Mouse (Mus musculus): ENCODE results near the gene Irx3.
A peak's percentile ranks its signal among the peaks of the same experiment; 100 is the strongest.

Irx3 gene

GRCm38 (mm10) chr8:91801839-91802238, at the start of gene Irx3:
Gene Irx3 (minus strand): TSS chr8:91802067.
- peak; percentile 40; the same call in 1 of the 2 replicates for ATAC-seq (ENCODE audit: insufficient number of reproducible peaks, low FRiP score, low TSS enrichment)

GRCm38 (mm10) chr8:91851359-91851758, 49.5 kb upstream of the Irx3 start:
- no peak for ATAC-seq (ENCODE audit: insufficient number of reproducible peaks, low FRiP score, low TSS enrichment)

DNA sequence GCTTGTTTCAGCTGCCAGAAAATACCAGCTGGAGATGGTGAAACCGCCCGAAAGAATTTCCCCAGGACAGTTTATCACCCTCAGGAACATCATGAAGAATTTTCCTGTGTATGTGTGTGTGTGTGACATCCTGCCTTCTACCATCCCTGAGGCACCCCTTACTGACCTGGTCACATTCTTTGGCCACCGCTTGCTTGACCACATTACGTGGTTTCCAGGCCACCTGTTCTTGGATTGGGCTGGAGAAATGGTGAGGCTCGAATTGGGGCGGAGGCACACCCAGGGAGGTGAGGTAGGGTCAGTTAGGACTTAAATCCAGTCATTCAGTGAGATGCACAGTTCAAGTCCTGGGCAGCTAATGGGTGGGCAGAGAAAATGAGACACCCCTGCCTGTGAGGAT, 48.1 kb upstream of the Irx3 start:
- no peak for ATAC-seq (ENCODE audit: insufficient number of reproducible peaks, low FRiP score, low TSS enrichment)

DNA sequence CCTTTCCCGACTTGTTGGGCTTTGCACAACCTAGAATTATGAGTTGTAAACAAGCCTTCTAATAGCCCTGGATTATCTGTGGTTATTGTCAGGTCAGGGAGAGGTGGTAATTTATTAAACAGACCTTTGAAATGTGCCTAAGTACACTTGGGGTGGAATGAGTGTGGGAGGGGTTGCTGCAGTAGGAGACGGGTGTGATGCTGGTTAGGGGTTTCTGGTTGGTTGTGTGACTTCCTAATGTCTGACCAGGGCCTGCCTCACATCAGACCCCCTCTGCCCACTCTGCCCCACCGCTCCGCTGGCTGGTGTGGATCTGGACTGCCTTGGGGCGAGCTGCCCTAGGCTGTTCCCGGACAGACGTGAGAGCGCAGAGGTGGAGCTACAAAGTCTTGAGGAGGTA, 47.7 kb upstream of the Irx3 start:
- ATAC-seq (ENCODE audit: insufficient number of reproducible peaks, low FRiP score, low TSS enrichment): no peak

GRCm38 (mm10) chr8:91845641-91846040, 43.8 kb upstream of the Irx3 start:
- no peak for ATAC-seq (ENCODE audit: insufficient number of reproducible peaks, low FRiP score, low TSS enrichment)

DNA sequence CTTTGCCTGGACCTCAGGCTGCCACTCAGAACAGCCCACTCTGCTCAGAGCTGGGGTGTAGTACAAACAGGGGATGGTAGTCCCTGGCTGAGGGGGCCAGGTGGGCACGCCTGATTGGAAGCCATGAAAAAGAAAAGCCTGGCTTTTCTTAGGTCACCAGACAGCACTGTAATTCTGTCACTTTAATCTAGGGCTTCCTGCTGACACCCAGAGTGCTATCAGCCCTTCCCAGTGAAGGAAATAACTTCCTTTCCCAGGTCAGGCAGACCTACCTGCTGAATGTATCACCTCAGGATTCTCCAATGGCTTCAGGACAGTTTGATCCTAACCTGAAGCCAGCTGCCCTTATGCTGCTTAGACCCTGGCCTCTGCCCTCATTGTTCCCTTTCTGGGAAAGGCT, 35.3 kb upstream of the Irx3 start:
- no peak for ATAC-seq (ENCODE audit: insufficient number of reproducible peaks, low FRiP score, low TSS enrichment)

- no peak for ATAC-seq (ENCODE audit: insufficient number of reproducible peaks, low FRiP score, low TSS enrichment)
These were observed 34.8 kb upstream of the Irx3 start for GRCm38 (mm10) chr8:91836685-91837084.

GRCm38 (mm10) chr8:91827661-91828060, 25.8 kb upstream of the Irx3 start:
- no peak for ATAC-seq (ENCODE audit: insufficient number of reproducible peaks, low FRiP score, low TSS enrichment)

DNA sequence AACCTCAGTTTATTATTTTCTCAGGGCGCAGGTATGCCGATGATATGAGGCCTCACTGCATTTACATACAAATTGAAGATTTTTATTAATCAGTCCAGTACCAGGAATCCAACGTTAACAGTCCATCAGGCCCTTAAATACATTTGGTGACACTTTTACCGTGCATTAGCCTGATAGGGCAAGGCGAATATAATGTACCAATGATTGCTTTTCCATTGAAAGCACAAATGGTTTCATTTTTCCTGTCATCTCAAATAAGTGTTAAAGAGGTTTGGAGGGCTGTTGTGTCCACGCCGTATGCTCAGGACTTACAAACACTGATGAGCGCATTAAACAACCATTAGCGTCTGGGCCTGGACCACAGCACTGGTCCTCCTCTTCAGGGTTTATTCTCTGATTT, 25.3 kb upstream of the Irx3 start:
- no peak for ATAC-seq (ENCODE audit: insufficient number of reproducible peaks, low FRiP score, low TSS enrichment)

DNA sequence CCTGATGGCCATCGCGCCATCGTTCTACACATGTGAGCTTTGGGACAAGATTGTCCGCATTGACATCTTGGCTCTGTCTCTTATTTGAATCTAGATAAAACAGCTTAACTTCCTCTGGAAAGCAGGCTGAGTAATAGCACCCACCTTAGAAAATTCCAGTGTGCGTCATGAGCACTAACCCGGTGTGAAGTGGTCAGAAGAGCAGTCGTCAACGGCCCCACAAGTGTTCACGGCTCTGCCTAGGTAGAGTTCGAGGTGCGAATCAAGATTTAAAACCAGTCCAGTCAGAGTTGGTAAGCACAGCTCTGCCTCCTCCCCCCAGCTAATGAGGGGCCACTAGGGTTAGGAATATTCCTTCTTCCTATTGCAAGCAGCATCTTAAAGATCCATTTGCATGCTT, 21.5 kb upstream of the Irx3 start:
- ATAC-seq (ENCODE audit: insufficient number of reproducible peaks, low FRiP score, low TSS enrichment): no peak

- no peak for ATAC-seq (ENCODE audit: insufficient number of reproducible peaks, low FRiP score, low TSS enrichment)
These were observed 20.9 kb upstream of the Irx3 start for GRCm38 (mm10) chr8:91822746-91823145.

GRCm38 (mm10) chr8:91821976-91822375, 20.1 kb upstream of the Irx3 start:
- no peak for ATAC-seq (ENCODE audit: insufficient number of reproducible peaks, low FRiP score, low TSS enrichment)

GRCm38 (mm10) chr8:91819778-91820177, 17.9 kb upstream of the Irx3 start:
- ATAC-seq (ENCODE audit: insufficient number of reproducible peaks, low FRiP score, low TSS enrichment): no peak

DNA sequence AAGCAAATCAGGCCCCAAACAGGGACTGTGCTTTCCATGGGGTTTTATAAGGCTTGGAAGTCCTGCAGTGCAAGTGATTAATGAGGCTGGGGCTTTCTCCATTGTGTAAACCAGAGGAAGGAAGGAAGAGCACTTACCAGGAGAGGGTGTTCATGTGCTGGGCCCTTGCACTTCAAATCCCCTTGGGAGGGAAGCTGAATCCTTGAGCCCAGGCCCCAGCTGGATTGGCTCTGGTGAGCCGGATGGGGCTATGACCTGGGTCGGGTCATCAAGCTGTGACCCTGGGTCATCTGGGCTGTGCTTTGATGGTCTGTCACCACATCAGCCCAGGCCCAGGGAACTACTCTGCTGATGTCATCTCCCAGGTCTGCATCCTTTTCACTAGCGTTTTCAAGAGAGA, 16.9 kb upstream of the Irx3 start:
- ATAC-seq (ENCODE audit: insufficient number of reproducible peaks, low FRiP score, low TSS enrichment): no peak

- no peak for ATAC-seq (ENCODE audit: insufficient number of reproducible peaks, low FRiP score, low TSS enrichment)
These were observed 12.2 kb upstream of the Irx3 start for GRCm38 (mm10) chr8:91814106-91814505.

DNA sequence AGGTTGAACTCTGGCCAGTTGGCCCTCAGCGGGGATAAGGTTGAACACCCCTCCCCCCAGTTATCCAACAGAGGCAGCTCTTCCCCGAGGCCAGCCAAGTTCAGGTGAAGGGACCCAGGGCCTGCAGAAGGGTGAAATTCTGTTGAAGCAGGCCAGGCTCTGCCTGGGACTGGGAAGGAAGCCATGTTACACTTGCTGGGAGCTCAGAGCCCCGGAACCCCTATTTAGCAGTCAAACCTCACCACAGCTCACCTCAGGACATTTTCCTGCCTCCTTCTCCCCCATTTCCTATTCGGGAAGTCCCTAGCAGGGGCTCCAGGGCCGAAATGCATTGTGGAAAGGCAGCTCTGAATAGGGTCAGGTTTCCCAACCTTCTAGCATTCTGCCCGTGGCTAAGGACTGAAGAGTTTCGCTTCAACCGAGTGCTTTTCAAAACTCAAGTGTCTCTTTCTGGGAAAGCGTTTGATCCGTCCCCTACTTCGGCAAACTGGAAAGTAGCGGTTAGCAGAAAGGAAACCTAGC, 4.9 kb upstream of the Irx3 start:
- ATAC-seq (ENCODE audit: insufficient number of reproducible peaks, low FRiP score, low TSS enrichment): no peak

DNA sequence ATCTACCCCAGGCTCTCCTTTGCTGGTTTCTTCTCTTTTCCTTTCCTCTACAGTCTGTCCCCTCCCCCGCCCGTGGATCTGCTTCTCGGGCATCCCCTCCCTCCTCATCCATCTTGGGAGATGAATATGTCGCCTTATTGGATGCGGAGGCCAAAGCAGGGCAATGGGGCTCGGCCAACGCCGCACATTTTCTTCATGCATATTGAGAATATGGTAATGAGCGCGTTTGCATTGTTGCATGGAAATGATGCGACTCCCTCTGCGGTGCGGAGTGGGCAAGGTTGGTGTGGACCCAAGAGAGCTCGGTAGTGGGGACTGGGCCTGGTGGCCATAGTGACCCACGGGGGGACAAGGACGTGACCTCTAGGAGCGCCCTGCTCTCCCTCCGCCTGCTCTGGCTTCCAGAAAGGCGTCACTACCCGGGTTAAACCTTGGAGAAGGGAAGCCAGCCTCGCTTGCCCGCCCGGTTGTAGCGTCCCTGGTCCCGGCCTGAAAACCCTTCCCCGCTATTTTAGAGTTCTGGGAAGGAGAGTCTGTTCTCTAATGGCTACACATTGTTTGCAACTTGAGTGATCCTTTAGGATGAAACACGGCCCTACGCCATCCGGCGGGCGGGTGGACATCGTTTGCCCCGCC, 4.3 kb upstream of the Irx3 start:
- ATAC-seq (ENCODE audit: insufficient number of reproducible peaks, low FRiP score, low TSS enrichment): no peak

- ATAC-seq (ENCODE audit: insufficient number of reproducible peaks, low FRiP score, low TSS enrichment): no peak
These were observed 3.4 kb upstream of the Irx3 start for GRCm38 (mm10) chr8:91805254-91805671.

GRCm38 (mm10) chr8:91804403-91805253, 2.8 kb upstream of the Irx3 start:
- no peak for ATAC-seq (ENCODE audit: insufficient number of reproducible peaks, low FRiP score, low TSS enrichment)

GRCm38 (mm10) chr8:91803515-91804402, 1.9 kb upstream of the Irx3 start:
- ATAC-seq (ENCODE audit: insufficient number of reproducible peaks, low FRiP score, low TSS enrichment): no peak
